Mouse (Mus musculus) lung, adult 2 months (tissue): Measurements from ENCODE around the gene Best3.

Source experiments
- CTCF ChIP-seq: fragments of 200-500 bp; IDR thresholded peaks from 2 replicates; pipeline ENCODE4 v1.5.1; 2011; ENCODE audit warnings: mild to moderate bottlenecking, low read length, control low read depth; ENCODE audit not compliant: insufficient read depth
- POLR2A ChIP-seq: fragments of 200-500 bp; IDR thresholded peaks from 2 replicates; pipeline ENCODE4 v1.6.1; 2011; ENCODE audit warnings: low read depth, mild to moderate bottlenecking, control low read depth, low read length, borderline replicate concordance; ENCODE audit errors: extremely low read depth

DNA sequence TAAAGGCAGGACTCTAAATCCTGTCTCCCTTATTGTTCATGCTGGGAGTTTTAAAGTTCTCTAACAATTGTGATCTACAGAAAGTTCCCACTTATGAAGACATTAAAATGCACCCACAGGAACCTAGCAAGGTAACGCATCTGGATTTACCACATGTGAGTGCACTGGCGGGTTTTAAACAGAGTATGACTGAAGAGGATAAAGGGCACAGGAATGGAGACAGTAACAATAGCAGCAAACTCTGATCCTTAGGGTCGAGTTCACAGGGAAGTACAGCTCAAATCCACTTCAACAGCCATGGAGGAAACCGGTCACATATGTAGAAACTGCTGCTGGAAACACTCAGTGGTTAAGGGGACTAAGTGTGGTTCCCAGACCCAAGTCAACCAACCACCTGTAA lies 63.1 kb downstream of the Best3 start:
- TF ChIP-seq CTCF, result no peak
- no peak for TF ChIP-seq POLR2A
